Mouse (Mus musculus) embryo, embryonic 9.5 days (tissue): Measurements from ENCODE around the gene Vmn1r199.
"Not testable (repeated sequence)": the region's sequence is repeated elsewhere in the genome, so short reads cannot be mapped to it uniquely, and the experiment has no call there.

Experiments used
- DNase-seq: peaks from one replicate; pipeline ENCODE4 v3.0.0-alpha.2; 2017; ENCODE audit errors: extremely low spot score

Vmn1r199 gene

GRCm38 (mm10) chr13:22379518-22379917 lies at the start of gene Vmn1r199:
Gene Vmn1r199 (plus strand): TSS chr13:22379818.
- no peak for DNase-seq

- DNase-seq = no peak
Observed at GRCm38 (mm10) chr13:22333269-22333668, 46.3 kb upstream of the Vmn1r199 start.

GRCm38 (mm10) chr13:22335565-22335964 lies 44.1 kb upstream of the Vmn1r199 start:
- DNase-seq = no peak

GRCm38 (mm10) chr13:22350064-22350463 lies 29.6 kb upstream of the Vmn1r199 start, which contains the start of gene Vmn1r198:
Gene Vmn1r198 (plus strand): TSS chr13:22350364.
- no peak for DNase-seq

GRCm38 (mm10) chr13:22350813-22351212 lies 28.8 kb upstream of the Vmn1r199 start:
- no peak for DNase-seq

- DNase-seq = not testable (repeated sequence)
Observed at GRCm38 (mm10) chr13:22381128-22381527, 1.5 kb downstream of the Vmn1r199 start.

- DNase-seq = no peak
Observed at GRCm38 (mm10) chr13:22383401-22383800, 3.8 kb downstream of the Vmn1r199 start.

- no peak for DNase-seq
Observed at GRCm38 (mm10) chr13:22387050-22387449, 7.4 kb downstream of the Vmn1r199 start.

GRCm38 (mm10) chr13:22390073-22390472 lies 10.5 kb downstream of the Vmn1r199 start, which contains the start of gene Vmn1r200:
Gene Vmn1r200 (plus strand): TSS chr13:22390373.
- DNase-seq = peak; percentile 22

GRCm38 (mm10) chr13:22402978-22403377 lies 23.4 kb downstream of the Vmn1r199 start:
- DNase-seq = no peak
